Mouse (Mus musculus): Measurements from ENCODE around the gene Chac1.

DNA sequence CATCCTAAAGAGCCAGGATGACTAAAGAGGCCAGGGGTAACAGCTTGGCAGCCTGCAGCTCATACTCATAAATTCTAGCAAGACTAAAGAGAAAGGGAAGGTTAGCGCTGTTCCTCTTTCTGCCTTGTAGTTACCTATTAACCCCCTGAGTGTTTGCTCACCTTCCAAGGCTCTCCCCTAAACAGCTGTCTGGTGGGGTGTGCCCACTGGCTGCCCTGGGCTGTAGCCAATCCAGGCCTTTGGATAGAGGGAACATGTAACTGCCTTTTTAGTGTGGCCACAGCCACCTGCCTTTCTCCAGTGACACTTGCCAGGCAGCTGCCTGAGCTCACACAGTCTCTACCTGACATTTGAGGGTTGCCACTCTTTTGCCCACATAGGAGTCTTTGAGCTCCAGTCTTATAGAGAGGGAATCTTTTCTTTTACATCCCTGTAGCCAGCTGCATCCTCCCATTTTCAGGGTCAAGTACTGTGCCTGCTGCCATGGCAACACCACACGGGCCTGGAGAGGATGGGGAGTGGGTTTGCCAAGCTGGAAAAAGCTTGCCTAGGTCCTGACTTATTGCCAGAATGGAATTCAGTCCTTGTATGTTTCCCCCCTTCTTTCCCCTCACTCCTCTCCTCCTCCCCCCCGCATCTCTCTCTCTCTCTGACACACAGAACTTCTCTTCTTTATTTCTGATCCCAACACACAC is 21.8 kb upstream of the Chac1 start:
- TF ChIP-seq GATA1 (IDR thresholded peaks at IDR 0.05; ENCODE audit: borderline replicate concordance, low read length): no peak
- no peak for TF ChIP-seq FLI1 (IDR thresholded peaks at IDR 0.05; ENCODE audit: low read length)
